ENCODE assay signal across 24 mouse cellular contexts in the genomic region with DNA sequence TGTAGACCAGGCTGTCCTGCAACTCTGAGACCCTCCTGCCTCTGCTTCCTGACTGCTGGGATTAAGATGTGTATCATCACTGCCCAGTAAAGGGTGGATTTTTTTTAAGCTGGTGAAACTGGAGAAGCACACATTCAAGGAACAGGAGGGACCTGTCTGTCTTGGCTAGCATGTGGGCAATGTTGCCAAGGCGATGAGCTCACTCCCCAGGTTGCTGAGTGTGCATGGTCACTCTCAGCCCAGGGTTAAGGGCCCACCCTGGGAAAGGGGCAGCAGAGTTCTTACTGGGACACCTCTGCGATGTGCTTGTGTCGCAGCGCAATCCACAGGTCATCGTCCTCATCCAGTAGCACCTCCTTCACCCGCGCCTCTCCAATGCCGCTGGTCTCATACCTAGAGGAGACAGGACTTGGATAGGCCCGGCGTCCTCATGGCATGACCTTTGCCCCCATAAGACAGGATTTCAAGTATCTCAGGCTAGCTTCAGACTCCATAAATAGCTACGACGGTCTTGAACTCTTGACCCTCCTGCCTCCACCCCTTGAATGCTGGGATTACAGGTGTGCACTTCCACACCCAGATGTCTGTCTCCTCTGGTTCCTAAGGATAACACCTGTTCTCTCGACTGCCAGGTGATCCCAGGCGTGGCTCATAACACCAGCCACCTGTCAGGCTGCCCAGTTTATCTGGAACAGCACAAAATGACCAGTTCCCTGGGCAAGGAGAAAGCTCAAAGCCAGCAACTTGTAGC. TPM values are rescaled to one million over a fixed set of nuclear protein-coding genes. Genes with fewer than 3 reads are reported as not detected.
A peak's percentile ranks its signal among the peaks of the same experiment; 100 is the strongest.
DNase-seq lines count a peak whose midpoint lies in the region; ATAC-seq and TF ChIP-seq lines count a peak whose summit lies in the region.
"Had no signal": no experiment of that assay in that cellular context is flagged by ENCODE, and none has a peak within 500 bp of the region (broad histone marks: within the 10 kb centered on the region; RNA-seq: fewer than 3 reads in every experiment).

No protein-coding gene starts in this region.

- 0 out of 2 replicates have a peak overlapping the region, but pooled peaks have one; percentile 11 for H3K27ac ChIP-seq in cerebellum, adult 2 months (ENCODE audit: insufficient read depth, low read length)
- H3K27ac ChIP-seq in limb, embryonic 12.5 days = no peak overlapping the region
- no peak overlapping the region for H3K27ac ChIP-seq in limb, embryonic 10.5 days
- H3K27ac ChIP-seq in intestine, embryonic 14.5 days (ENCODE audit: low read depth) = no peak overlapping the region
- H3K27ac ChIP-seq: embryonic facial prominence, embryonic 15.5 days; forebrain, embryonic 10.5 days; gastrocnemius, adult 2 months; heart, embryonic 13.5 days; hindbrain, embryonic 13.5 days had no signal

- peaks cover 48% of the 10 kb centered on the region for H3K4me1 ChIP-seq in cerebellum, adult 2 months (ENCODE audit: control insufficient read depth, insufficient read depth, low read length)
- H3K4me1 ChIP-seq in limb, embryonic 12.5 days (replicated peaks) = peaks cover 4% of the 10 kb centered on the region
- H3K4me1 ChIP-seq in limb, embryonic 10.5 days = peaks cover 28% of the 10 kb centered on the region
- no peaks in the 10 kb centered on the region for H3K4me1 ChIP-seq in intestine, embryonic 14.5 days (replicated peaks; ENCODE audit: control insufficient read depth, insufficient read depth, low read length)
- H3K4me1 ChIP-seq: embryonic facial prominence, embryonic 15.5 days; heart, embryonic 13.5 days had no signal

- H3K36me3 ChIP-seq in limb, embryonic 12.5 days = peaks cover 64% of the 10 kb centered on the region
- peaks cover 25% of the 10 kb centered on the region for H3K36me3 ChIP-seq in limb, embryonic 10.5 days
- H3K36me3 ChIP-seq in intestine, embryonic 14.5 days (ENCODE audit: control insufficient read depth, insufficient read depth, low read length) = peaks cover 32% of the 10 kb centered on the region

- H3K4me2 ChIP-seq in limb, embryonic 12.5 days = no peak overlapping the region
- H3K4me2 ChIP-seq in intestine, embryonic 14.5 days (ENCODE audit: low read length) = no peak overlapping the region
- H3K4me2 ChIP-seq: embryonic facial prominence, embryonic 15.5 days; heart, embryonic 13.5 days; hindbrain, embryonic 13.5 days had no signal

- TF ChIP-seq CTCF in cerebellum, adult 2 months (IDR thresholded peaks at IDR 0.05; ENCODE audit: borderline replicate concordance, insufficient read depth, low read depth, low read length) = no peak

- TF ChIP-seq POLR2A in cerebellum, adult 2 months (IDR thresholded peaks at IDR 0.05; ENCODE audit: borderline replicate concordance, insufficient read depth, low read length) = no peak

- peak in 1 of 2 experiments; percentile 55 for DNase-seq in cerebellum, adult 2 months
- no peak for DNase-seq in cerebellum, adult 9-10 months
- DNase-seq in limb, embryonic 10.5 days (ENCODE audit: low spot score) = no peak
- no peak for DNase-seq in intestine, embryonic 14.5 days (ENCODE audit: low spot score)
- peak; percentile 75 for DNase-seq in large intestine, adult 2 months (ENCODE audit: low read depth, low spot score)
- no peak for DNase-seq in T-cell, adult 2 months (ENCODE audit: low spot score)
- DNase-seq: adrenal gland, postnatal 14 days; B cell, adult 2 months; cerebellum, adult 11-12 months; cerebellum, postnatal 10 days; gastrocnemius, adult 2 months; gastrocnemius, postnatal 36 days; heart, adult 11 months; heart, postnatal 10 days had no signal

- H3K9ac ChIP-seq in limb, embryonic 12.5 days (replicated peaks) = no peak overlapping the region
- no peak overlapping the region for H3K9ac ChIP-seq in intestine, embryonic 14.5 days (ENCODE audit: low read length)
- H3K9ac ChIP-seq: embryonic facial prominence, embryonic 15.5 days; heart, embryonic 13.5 days; hindbrain, embryonic 13.5 days had no signal

- no peak overlapping the region for H3K4me3 ChIP-seq in cerebellum, adult 2 months (replicated peaks; ENCODE audit: insufficient read depth, low read depth, low read length)
- no peak overlapping the region for H3K4me3 ChIP-seq in limb, embryonic 12.5 days (replicated peaks)
- H3K4me3 ChIP-seq in limb, embryonic 10.5 days = no peak overlapping the region
- no peak overlapping the region for H3K4me3 ChIP-seq in intestine, embryonic 14.5 days (ENCODE audit: low read depth, low read length)
- H3K4me3 ChIP-seq: embryonic facial prominence, embryonic 15.5 days; erythroblast, embryonic 14.5 days; forebrain, embryonic 10.5 days; gastrocnemius, adult 2 months; heart, embryonic 13.5 days; hindbrain, embryonic 13.5 days had no signal

- 0 out of 2 replicates have a peak, but pooled peaks have one; percentile 15 for ATAC-seq in limb, embryonic 12.5 days (ENCODE audit: insufficient number of reproducible peaks, insufficient read depth, low FRiP score, low TSS enrichment, low read depth)
- peak; percentile 19; the same call in 1 of the 2 replicates for ATAC-seq in intestine, embryonic 14.5 days (replicated peaks; ENCODE audit: low FRiP score, low TSS enrichment, low read depth)
- ATAC-seq: CD4-positive, CD25-positive, alpha-beta regulatory T cell, adult 4 months; forebrain, embryonic 14.5 days had no signal

- H3K9me3 ChIP-seq in limb, embryonic 12.5 days = no peaks in the 10 kb centered on the region
- H3K9me3 ChIP-seq in limb, embryonic 10.5 days (replicated peaks) = no peaks in the 10 kb centered on the region
- H3K9me3 ChIP-seq in intestine, embryonic 14.5 days (ENCODE audit: control insufficient read depth, low read length) = no peaks in the 10 kb centered on the region
- H3K9me3 ChIP-seq: embryonic facial prominence, embryonic 15.5 days; forebrain, embryonic 10.5 days; G1E; heart, embryonic 13.5 days; hindbrain, embryonic 13.5 days had no signal

- 82% methylated on average over 14 of the region's 14 CpGs for WGBS in cerebellum, adult 2 months
- 87% methylated on average over 14 of the region's 14 CpGs for WGBS in limb, embryonic 12.5 days
- WGBS in limb, embryonic 10.5 days = 89% methylated on average over 14 of the region's 14 CpGs
- 86% methylated on average over 14 of the region's 14 CpGs for WGBS in intestine, embryonic 14.5 days
- 55% methylated on average over 14 of the region's 14 CpGs for WGBS in large intestine, adult 2 months

- no peaks in the 10 kb centered on the region for H3K27me3 ChIP-seq in cerebellum, adult 2 months (ENCODE audit: control insufficient read depth, insufficient read depth, low read length)
- H3K27me3 ChIP-seq in limb, embryonic 12.5 days = no peaks in the 10 kb centered on the region
- H3K27me3 ChIP-seq in limb, embryonic 10.5 days (ENCODE audit: low read depth, poor library complexity, severe bottlenecking) = no peaks in the 10 kb centered on the region
- no peaks in the 10 kb centered on the region for H3K27me3 ChIP-seq in intestine, embryonic 14.5 days (replicated peaks; ENCODE audit: control insufficient read depth, insufficient read depth, low read length)
- H3K27me3 ChIP-seq: embryonic facial prominence, embryonic 15.5 days; heart, embryonic 13.5 days; hindbrain, embryonic 13.5 days had no signal

RNA-seq across cellular contexts. Expression of gene Cfap157, which starts 24.8 kb away (rescaled TPM):
- polyA plus RNA-seq in cerebellum, adult 2 months (2012; rRNA removed) = 0.70 and 1.7 TPM in 2 replicates
- 0.35 and 1.2 TPM in 2 replicates for polyA plus RNA-seq in limb, embryonic 12.5 days (2016; fragmentation: Nextera tagmentation; extraction: Ambion mirVana)
- polyA plus RNA-seq in limb, embryonic 10.5 days (2016; fragmentation: Nextera tagmentation; extraction: Ambion mirVana) = 0.26 and 1.3 TPM in 2 replicates
- polyA plus RNA-seq in intestine, embryonic 14.5 days (2014; fragmentation: Nextera tagmentation; extraction: Ambion mirVana) = 0.31 and 0.65 TPM in 2 replicates
- not detected in 2 replicates for polyA plus RNA-seq in large intestine, adult 2 months (2012; rRNA removed)
- polyA plus RNA-seq: embryonic facial prominence, embryonic 11.5 days; erythroblast, embryonic 14.5 days; G1E had no signal

RNA-seq across cellular contexts. Expression of gene Ptrh1, which starts 33.4 kb away (rescaled TPM):
- polyA plus RNA-seq in cerebellum, adult 2 months (2012; rRNA removed) = 7.4 and 8.5 TPM in 2 replicates
- polyA plus RNA-seq in limb, embryonic 12.5 days (2016; fragmentation: Nextera tagmentation; extraction: Ambion mirVana) = 3.8 and 4.2 TPM in 2 replicates
- 5.3 and 5.6 TPM in 2 replicates for polyA plus RNA-seq in limb, embryonic 10.5 days (2016; fragmentation: Nextera tagmentation; extraction: Ambion mirVana)
- polyA plus RNA-seq in intestine, embryonic 14.5 days (2014; fragmentation: Nextera tagmentation; extraction: Ambion mirVana) = 4.4 and 5.1 TPM in 2 replicates
- 17.4 and 30.9 TPM in 2 replicates for polyA plus RNA-seq in large intestine, adult 2 months (2012; rRNA removed)
- polyA plus RNA-seq: erythroblast, embryonic 14.5 days had no signal

RNA-seq across cellular contexts. Expression of gene Ttc16, which starts 33.6 kb away (rescaled TPM):
- polyA plus RNA-seq in cerebellum, adult 2 months (2012; rRNA removed) = 2.0 and 2.6 TPM in 2 replicates
- polyA plus RNA-seq in limb, embryonic 12.5 days (2016; fragmentation: Nextera tagmentation; extraction: Ambion mirVana) = 0.28 and 0.35 TPM in 2 replicates
- polyA plus RNA-seq in limb, embryonic 10.5 days (2016; fragmentation: Nextera tagmentation; extraction: Ambion mirVana) = 0.23 and 0.38 TPM in 2 replicates
- polyA plus RNA-seq in intestine, embryonic 14.5 days (2014; fragmentation: Nextera tagmentation; extraction: Ambion mirVana) = 0.13 and 0.20 TPM in 2 replicates
- 0.58 and 1.4 TPM in 2 replicates for polyA plus RNA-seq in large intestine, adult 2 months (2012; rRNA removed)
- polyA plus RNA-seq: embryonic facial prominence, embryonic 11.5 days; erythroblast, embryonic 14.5 days had no signal

RNA-seq across cellular contexts. Expression of gene Stxbp1, which starts 38.1 kb away (rescaled TPM):
- polyA plus RNA-seq in cerebellum, adult 2 months (2012; rRNA removed) = 889 and 932 TPM in 2 replicates
- 18.8 and 20.0 TPM in 2 replicates for polyA plus RNA-seq in limb, embryonic 12.5 days (2016; fragmentation: Nextera tagmentation; extraction: Ambion mirVana)
- 10.9 and 12.9 TPM in 2 replicates for polyA plus RNA-seq in limb, embryonic 10.5 days (2016; fragmentation: Nextera tagmentation; extraction: Ambion mirVana)
- polyA plus RNA-seq in intestine, embryonic 14.5 days (2014; fragmentation: Nextera tagmentation; extraction: Ambion mirVana) = 26.7 and 27.0 TPM in 2 replicates
- polyA plus RNA-seq in large intestine, adult 2 months (2012; rRNA removed) = 9.4 and 9.7 TPM in 2 replicates

RNA-seq across cellular contexts. Expression of gene Tor2a, which starts 52.0 kb away (rescaled TPM):
- 41.6 and 43.8 TPM in 2 replicates for polyA plus RNA-seq in cerebellum, adult 2 months (2012; rRNA removed)
- polyA plus RNA-seq in limb, embryonic 12.5 days (2016; fragmentation: Nextera tagmentation; extraction: Ambion mirVana) = 58.8 and 62.7 TPM in 2 replicates
- polyA plus RNA-seq in limb, embryonic 10.5 days (2016; fragmentation: Nextera tagmentation; extraction: Ambion mirVana) = 52.9 and 61.1 TPM in 2 replicates
- 71.1 and 74.8 TPM in 2 replicates for polyA plus RNA-seq in intestine, embryonic 14.5 days (2014; fragmentation: Nextera tagmentation; extraction: Ambion mirVana)
- 93.7 and 110 TPM in 2 replicates for polyA plus RNA-seq in large intestine, adult 2 months (2012; rRNA removed)
